Mouse (Mus musculus) left cerebral cortex, postnatal 4 days (tissue): ENCODE measurements around the gene Cacnb4. TPM values are rescaled to one million over a fixed set of nuclear protein-coding genes. Genes with fewer than 3 reads are reported as not detected.

Experiments
- DNase-seq: peaks from one replicate; pipeline ENCODE4 v3.0.0-alpha.2; 2022
- intact Hi-C: fragments of 180-260 bp; cut with DNase I; formaldehyde crosslinking; loops from one replicate; pipeline ENCODE4 v1.15.1; 2025
- total RNA-seq, 2 experiments: library from RNA; stranded (reverse); gene quantifications; 2 replicates each; pipeline ENCODE4 v1.2.3; 2021

The Cacnb4 gene
- total RNA-seq, 2 experiments from 2014 or later = 39.9 to 43.7 TPM

DNA sequence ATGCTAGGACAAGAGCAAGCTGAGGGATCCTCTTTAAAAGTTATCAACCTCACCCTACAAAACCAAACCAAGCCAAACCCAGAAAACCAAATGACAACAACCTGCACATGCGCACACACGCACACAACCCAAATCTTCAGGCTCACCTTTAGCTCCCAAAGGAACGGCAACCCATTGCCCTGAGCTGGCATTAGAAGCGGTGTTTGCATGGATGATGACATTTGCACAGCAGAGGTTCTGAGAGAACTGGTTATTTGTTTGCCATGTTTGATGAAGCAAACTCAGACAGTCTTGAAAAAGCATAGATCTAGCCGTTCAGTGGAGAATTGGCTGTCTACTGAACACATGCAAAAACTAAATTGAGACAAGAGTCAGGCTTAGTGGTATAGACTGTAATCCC is 198.1 kb downstream of the Cacnb4 start:
- intact Hi-C loops = no loop called here

GRCm38 (mm10) chr2:52477550-52477907 is 199.1 kb downstream of the Cacnb4 start:
- intact Hi-C loops = no loop called here
- no peak for DNase-seq

More for the DNA sequence above, 198.1 kb downstream of the Cacnb4 start:
- no peak for DNase-seq

DNA sequence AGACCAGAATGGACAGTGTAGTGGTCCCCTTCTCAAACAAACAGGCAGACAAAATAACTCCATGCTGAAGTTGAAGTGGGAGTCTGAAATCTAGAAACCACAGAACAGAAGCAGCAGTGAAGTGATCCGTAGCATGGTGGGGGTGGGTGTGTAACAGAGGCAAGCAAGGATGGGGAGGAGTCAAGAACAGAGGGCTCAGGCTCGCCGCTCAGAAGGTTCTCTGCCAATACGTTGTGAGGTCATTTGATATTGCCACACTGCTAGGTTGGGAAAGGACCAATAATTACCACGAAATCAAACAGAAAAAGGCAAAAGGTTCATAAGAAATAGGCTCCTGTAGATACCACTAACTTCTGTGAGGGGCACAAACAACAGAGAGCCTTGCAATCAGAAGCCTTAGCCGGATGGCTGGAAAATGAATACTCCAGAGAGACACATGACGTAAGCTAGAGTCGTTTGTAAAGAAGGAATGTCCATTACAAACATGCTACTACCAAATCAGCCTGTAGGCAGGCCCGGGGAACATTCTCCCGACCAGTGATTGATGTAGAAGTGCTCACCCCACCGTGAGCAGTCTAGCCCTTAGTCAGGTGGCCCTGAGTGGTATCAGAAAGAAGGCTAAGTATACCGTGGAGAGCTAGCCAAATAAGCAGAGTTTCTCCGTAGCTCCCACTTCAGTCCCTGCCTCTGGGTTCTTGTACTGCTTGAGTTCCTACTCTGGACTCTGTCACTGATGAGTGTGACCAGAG is 199.7 kb downstream of the Cacnb4 start:
- intact Hi-C loops = no loop called here

DNA sequence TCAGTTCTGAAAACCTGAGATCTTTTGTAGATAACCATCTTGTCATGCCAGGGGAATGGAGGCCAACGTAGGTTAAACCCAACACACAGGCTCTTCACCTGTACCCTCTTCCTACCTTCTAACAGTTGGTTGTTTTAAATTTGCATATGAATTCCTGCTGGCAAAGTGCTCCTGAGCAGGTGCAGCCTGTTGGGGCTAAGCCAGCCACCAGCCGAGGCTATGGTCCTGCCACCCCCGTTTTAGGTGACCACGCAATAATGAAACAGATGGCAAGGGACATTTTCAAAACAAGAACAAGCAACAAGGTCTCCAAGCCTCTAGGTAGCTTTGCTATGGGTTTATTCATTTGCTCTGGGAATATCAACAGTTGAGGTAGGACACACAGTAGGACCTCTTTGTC is 200.8 kb downstream of the Cacnb4 start:
- DNase-seq = no peak
- intact Hi-C loops = no loop called here

More for the DNA sequence above, 199.7 kb downstream of the Cacnb4 start:
- DNase-seq = no peak

DNA sequence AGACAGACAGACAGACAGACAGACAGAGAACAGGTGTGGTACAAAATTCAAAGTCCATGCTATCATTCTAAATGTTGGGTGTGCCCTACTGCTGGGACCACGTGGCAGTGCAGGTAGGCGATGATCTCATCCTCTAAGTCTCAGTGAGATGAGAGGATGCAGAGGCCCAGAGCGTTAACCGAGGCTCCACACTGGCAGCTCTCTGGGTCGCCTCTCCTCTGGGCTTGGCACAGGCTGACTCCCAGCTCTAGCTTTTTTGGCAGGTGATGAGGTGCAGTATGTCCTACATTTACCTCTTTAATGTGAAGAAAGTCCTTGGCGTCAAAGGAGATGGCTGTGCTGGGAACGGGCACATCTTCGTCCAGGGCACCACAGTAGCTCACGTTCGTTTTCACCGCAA is 202.1 kb downstream of the Cacnb4 start:
- no peak for DNase-seq
- intact Hi-C loops = no loop called here

GRCm38 (mm10) chr2:52471545-52472291 is 204.9 kb downstream of the Cacnb4 start:
- intact Hi-C loops = no loop called here
- DNase-seq = no peak

- intact Hi-C loops = no loop called here
- DNase-seq = no peak
These were observed 206.5 kb downstream of the Cacnb4 start for GRCm38 (mm10) chr2:52470044-52470560.

DNA sequence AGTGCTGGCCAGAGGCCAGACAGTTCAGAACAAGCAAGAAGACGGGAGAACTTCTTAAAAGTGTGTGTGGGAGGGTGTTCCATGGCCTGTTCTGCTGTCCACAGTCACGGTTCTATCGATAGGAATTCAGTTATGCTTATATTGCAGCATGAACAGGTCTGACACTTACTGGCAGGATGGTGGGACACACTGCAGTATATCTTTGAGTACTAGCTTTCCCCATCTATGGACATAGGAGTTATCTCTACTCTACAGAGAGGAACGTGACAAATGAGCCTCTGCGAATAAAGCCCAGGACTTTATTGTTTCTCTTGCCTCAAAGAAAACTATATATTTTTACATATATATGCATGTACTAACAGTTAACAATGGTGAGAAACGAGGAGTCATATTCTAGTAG is 209.0 kb downstream of the Cacnb4 start:
- DNase-seq = no peak
- intact Hi-C loops = no loop called here

DNA sequence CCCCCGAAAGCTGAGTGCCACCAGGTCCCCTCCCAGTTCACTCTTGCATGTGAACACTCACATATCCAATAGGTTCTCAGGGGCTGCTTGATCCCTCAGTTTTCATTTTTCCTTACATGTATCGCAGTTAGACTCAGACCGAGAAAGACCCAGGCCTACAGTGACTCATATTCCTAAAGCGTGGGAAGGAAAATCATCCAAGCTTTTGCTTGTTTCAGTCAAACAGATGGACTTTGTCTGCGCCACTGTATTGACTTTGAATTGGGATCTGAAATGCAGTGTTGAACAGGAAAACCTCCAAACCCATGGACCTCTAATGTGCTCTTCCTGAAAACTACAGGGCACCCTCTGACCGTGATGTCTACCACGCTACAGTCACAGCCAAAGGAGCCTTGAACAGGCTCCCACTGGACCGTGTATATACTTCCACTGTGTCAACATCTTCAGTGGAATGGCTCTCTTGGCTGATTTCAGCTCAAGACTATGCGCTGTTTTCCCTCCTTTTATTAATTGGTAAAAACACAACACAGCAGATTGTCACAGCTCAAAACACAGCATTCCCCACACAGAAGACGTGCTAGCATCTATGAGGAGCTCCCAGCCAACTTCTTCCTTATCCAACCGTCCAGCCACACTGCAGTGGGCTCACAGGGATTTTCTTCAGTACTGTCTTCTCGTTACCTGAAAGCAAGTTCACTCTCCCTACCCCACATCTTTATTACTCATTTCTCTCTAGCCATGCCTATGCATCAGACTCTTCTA is 215.2 kb downstream of the Cacnb4 start:
- intact Hi-C loops = no loop called here
- DNase-seq = no peak

GRCm38 (mm10) chr2:52455606-52456479 is 220.8 kb downstream of the Cacnb4 start:
- DNase-seq = no peak
- intact Hi-C loops = no loop called here

GRCm38 (mm10) chr2:52449818-52450217 is 226.8 kb downstream of the Cacnb4 start:
- DNase-seq = no peak
- intact Hi-C loops = no loop called here

GRCm38 (mm10) chr2:52448916-52449315 is 227.7 kb downstream of the Cacnb4 start:
- intact Hi-C loops = no loop called here
- DNase-seq = no peak

DNA sequence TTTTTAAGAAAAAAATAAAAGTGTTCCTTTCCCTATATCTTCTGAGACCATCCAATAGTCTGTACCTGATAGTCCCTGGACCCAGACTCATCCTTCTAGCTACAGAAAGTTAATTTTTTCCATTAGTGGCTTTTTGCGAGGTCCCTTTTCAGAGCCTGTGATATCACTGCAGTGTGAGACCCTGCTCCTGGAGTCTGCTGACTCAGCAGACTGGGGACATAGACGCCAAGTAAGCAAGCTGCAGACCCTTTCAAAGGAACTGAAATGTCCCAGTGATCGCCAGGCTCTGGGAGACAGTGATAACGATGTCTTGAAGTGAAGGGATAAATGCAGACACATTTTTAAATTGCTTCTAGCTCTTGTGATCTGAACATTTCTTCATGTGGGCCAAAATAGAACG is 230.0 kb downstream of the Cacnb4 start:
- no peak for DNase-seq
- intact Hi-C loops = no loop called here

DNA sequence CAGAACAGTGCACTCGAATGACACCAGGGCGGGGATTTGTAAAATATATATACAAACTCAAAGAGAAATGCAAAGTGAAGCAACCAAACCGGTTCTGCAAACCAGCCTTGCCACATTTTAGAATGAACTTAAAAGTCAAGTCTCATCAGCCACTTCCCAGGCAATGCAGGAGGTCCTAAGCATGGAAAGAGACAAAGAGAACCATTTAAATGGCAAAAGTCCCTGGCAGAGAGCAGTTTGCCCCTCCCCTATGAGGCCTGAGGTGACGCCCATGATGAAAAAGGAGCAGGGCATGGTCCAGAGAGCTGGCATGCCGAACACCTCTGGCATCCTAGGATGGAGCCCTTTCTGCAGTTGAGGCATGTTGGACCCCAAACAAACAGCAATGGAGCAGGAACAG is 234.5 kb downstream of the Cacnb4 start:
- intact Hi-C loops = no loop called here
- DNase-seq = no peak

DNA sequence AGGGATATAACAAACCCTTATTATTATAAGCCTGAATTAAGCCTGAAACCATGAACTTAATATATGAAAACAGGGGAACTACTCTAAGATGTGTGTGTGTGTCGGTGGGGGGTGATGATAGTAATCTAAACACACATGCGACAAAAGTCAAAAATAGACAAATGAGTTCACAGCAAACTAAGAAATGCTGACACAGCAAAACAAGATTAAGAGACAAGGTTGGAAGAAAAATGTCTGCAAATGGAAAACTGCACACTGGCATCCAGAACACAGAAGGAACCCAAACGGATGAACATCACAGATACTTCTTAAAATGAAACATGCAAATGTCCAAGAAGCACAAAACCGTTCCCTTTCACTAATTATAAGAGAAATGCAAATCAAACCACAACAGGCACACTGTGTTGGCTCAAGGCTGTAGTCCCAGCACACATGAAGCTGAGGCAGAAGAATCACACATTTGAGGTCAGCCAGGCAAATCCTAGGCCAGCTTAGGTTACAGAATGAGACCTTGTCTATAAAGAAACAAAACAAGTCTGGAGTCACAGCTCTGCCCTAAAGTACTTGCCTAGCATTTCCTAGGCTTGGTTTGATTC is 236.1 kb downstream of the Cacnb4 start:
- DNase-seq = no peak
- intact Hi-C loops = no loop called here

- DNase-seq = no peak
- intact Hi-C loops = no loop called here
These were observed 238.2 kb downstream of the Cacnb4 start for GRCm38 (mm10) chr2:52438437-52438836.

- DNase-seq = peak; percentile 59
- intact Hi-C loops = no loop called here
These were observed 238.6 kb downstream of the Cacnb4 start for GRCm38 (mm10) chr2:52438013-52438412.

DNA sequence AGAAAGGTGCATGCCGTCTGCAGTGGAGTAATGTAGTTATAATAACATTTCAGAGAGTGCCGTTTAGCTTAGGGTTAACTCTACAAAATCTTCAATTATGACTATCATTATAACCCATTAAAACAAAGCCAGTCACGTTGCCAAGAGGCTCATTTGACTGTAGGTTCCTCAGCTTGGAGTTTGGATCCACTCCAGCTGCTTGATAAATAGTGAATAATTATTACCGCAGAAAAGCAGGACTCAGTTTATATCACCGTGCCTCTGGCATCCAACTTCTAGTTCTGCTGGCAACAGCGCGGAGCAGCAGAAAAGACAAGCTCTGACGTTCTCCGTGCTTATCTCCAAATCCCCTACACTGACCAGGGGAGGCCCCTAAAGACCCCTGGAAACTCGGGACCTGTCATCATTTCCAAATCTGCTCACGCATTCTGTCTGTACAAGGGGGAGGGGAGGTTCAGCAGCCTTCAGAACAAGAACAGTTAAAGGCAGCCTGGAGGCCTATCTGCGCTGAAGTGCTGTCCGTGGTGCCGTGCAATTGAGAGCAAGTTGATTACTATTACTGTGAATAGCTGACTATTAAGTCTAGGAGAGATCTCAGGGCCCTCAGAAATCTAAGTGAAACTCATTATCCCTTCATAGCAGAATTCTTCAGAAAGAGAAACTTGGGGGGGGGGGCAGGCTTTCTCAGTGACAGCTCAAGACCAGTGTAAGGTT is 240.6 kb downstream of the Cacnb4 start:
- intact Hi-C loops = no loop called here
- DNase-seq = no peak

DNA sequence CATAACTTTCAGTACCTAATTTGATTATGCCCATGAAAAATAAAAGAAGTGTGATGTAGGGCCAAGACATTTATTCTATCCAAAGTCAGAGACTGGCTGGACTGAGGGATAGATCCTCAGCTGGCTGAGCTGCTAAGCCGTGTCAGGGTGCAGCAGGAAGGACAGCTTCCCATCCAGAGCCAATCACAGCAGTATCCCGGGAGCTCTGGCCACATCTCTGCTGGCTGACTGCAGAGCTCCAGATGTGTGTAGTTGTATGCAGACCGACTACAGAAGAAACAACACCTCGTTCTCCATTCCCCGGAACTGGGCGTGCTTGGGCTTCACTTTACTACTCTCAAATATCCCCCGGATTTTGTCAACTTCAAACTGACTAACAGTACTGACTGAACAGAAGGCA is 243.3 kb downstream of the Cacnb4 start:
- intact Hi-C loops = no loop called here
- DNase-seq = no peak
